Mouse (Mus musculus): Measurements from ENCODE around the gene Hamp.
"Not testable (repeated sequence)": the region's sequence is repeated elsewhere in the genome, so short reads cannot be mapped to it uniquely, and the experiment has no call there.

Hamp gene

DNA sequence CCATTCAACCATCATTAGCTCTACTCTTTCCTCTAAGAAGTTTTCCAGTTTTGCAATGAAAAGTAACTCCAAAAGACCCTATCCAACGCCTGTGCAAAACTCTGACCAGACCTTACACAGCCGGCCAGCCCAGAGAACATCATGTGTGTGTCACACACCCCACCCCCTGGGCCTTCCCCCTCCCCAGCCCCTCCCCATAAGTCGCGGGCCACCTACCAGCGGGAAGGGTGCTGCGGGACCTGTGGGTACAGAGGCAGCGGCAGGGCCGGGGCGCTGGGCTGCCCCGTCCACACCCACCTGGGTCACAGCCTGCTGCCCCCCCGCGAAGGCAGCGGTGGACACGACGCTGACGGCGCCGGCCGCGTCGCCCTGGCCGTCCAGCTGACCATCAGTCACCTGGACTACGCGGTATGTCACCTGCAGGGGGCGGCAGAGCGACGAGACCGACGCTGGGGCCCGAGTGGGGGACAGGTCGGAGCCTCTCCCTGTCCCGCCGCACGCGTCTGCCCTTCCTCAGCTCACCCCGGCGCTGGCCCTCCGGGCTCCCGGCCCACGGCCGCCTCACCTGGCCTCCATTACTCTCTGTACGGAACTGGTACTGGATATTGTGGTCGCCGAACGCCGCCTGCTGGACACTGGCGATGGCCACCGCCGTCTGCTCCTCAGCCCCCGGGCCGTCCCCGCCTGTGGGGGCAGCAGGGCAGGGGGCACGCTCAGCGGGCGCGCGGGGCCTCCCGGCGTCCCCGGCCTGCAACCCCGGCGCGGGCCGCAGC lies 11.9 kb upstream of the Hamp start:
- DNase-seq, result peak; percentile 89 to 92

DNA sequence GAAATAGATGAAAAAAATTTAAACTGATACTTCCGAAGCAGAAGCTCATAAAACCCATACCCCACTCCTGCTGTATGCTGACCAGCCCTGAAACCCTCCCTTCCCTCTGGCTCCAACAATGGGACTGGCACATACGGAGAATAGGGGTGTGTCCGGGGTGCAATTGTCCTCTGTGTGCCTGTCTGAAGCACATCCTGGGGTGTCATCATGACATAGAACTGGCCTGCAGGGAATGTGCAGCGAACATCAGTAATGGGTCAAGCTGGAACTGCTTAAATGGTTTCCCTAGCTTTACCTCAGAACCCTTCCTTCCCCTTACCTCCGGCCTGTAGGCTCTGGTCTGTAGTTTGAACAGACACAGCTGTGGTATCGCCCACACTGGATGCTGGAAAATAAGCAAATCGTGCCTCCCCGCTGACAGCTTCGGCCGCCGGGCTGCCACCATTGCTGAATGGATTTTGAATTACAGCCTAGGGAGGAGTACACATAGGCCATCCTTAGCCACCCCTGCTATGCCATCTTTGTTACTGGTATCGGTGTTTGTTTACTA lies 11.2 kb upstream of the Hamp start:
- no peak for DNase-seq

DNA sequence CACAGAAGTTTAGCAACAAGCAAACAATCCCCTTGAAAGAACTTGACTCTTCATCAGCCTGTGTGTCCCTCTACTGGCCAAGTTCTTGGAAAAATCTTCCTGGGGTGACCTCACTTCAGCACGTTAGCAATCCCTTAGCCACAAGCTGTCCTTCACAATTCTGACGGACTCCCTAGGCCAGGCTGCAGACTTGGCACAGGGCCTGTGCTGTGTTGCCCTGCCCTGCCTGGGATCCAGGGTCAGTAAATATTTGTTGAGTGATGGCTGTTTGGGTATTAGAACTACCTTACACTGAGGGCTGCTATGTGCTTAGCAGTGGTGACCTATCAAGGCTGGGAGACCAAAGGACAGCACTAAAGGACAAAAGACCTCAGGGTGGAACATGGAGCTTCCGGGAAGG lies 10.2 kb upstream of the Hamp start:
- peak in 1 of 2 experiments; percentile 40 for DNase-seq

DNA sequence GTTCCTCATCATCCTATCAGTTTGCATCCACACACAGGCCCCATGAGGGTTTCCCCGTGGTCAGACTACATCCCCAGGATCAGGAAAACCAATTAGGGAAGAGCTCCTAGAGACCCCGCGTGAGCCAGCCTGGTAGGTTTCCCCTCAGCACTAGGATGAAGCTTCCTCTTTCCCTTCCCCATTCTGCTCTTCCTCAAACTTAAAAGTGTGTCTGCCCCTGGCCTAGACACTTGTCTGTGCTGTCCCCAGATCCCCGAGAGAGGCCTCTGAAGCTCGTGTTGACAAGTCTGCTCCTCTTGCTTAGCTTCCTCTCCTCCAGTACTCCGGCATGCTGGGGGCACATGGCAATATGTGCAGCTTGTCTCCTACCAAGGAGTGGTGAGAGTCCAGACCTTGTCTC lies 9.6 kb upstream of the Hamp start:
- peak in 1 of 2 experiments; percentile 40 for DNase-seq

DNA sequence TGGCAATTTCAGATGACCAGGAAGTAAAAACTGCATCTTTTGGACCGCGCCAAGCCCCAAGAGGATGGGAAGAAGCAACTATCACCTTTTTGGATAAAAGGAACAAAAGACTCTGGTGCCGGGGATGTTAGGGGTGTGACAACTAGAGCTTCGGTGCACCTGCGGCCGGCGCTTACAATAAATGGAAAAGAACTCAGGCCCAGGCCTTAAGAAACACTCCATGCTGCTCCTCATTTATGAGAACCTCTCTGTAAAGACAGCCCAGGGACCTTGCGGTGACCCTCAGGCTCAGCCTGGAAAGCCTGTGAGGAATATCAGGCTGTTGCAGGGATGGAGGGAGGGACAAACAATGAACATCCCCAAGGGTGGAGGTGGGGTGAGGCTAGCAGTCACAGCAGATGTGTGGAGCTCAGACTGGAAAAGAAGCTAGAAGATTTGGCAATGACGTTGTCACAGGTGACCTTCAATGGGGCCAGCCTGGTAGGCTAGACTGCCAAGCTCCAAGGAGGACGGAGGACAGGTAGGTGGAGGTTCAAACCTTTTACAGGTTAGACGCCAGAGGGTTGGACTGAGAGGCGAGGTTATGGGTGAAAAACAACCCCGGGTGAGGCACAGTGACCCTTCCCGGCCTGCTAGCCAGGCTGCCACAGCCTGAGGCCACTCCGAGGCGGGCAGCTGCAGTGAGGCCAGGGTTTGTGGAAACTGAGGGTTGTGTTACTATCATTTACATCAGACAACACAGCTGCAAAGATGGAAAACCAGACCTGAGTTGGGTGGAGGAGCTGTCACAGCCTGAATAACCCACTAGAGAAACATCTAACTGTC lies 8.8 kb upstream of the Hamp start:
- DNase-seq, result no peak

DNA sequence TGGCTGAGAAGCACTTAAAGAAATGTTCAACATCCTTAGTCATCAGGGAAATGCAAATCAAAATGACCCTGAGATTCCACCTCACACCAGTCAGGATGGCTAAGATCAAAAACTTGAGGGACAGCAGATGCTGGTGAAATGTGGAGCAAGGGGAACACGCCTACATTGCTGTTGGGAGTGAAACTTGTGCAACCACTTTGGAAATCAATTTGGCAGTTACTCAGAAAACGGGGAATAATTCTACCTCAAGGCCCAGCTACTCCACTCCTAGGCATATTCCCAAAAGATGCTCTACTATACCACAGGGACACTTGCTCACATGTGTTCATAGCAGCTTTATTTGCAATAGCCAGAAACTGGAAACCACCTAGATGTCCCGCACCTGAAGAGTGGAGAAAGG lies 6.1 kb upstream of the Hamp start:
- DNase-seq, result not testable (repeated sequence)

DNA sequence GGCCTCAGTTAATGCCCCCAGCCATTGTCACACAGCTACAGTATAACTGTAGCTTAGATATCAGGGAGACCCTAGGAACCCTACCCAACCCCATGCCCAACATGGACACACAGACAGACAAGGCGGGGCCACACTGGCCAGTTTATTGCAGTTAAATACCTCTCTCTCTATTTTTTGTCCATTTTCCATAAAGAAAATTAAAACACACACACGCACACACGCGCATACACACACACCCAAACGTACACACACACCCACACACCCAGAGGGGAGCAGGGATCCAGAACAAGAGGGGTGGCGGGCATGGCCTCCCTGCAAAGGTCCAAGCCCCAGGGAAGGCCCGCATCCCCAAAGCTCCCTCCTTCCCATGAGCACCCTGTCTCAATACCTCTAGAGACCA lies 2.0 kb upstream of the Hamp start:
- peak in 1 of 2 experiments; percentile 11 for DNase-seq

DNA sequence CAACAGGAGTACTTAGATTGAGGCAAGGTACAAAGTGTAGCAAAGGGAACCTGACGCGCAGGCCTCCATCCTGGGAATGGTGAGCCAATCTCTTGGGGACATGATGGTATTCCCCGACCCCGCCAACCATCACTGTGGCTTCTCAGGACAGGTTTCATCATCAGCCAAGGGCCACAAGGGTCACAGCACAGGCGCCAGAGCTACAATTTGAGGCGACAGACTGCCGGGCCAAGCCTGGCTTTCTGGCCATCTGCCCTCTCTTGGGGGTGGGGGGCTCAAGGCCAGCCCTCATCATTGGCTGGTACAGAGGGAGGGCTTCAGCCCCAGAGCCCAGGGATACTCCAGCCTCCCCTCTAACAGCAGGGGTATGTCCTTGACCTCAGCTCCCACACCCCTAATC lies 1.6 kb upstream of the Hamp start:
- DNase-seq, result peak in 1 of 2 experiments; percentile 45

DNA sequence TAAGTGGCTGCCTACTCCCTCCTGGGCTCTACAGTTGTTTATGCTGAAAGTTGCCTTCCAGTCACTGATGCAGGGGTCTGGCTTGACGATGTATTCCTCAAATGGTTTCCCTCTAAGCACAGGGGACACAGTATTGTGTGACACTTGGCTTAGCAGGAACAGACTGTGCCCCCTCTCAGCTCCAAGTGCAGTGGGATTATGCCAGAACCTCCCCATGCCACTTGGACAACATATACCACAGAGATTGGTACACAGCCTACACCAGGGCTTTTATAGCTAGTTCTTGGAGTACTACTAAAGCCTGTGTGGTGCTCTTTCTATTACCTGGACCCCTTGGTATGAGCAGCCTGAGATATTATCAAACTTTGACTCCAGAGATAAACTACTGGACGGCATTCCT lies 874 bp upstream of the Hamp start:
- DNase-seq, result peak in 1 of 2 experiments; percentile 13

DNA sequence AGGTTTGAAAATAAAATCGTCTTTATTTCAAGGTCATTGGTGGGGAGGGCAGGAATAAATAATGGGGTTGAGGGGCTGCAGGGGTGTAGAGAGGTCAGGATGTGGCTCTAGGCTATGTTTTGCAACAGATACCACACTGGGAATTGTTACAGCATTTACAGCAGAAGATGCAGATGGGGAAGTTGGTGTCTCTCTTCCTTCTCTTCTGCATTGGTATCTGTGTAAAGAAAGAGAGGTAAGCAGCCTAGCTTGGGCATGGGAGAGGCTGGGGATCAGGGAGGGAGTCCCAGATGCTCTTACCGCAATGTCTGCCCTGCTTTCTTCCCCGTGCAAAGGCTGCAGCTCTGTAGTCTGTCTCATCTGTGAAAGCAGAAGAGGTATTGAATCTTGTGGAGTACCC lies 1.5 kb downstream of the Hamp start:
- DNase-seq, result not testable (repeated sequence)

DNA sequence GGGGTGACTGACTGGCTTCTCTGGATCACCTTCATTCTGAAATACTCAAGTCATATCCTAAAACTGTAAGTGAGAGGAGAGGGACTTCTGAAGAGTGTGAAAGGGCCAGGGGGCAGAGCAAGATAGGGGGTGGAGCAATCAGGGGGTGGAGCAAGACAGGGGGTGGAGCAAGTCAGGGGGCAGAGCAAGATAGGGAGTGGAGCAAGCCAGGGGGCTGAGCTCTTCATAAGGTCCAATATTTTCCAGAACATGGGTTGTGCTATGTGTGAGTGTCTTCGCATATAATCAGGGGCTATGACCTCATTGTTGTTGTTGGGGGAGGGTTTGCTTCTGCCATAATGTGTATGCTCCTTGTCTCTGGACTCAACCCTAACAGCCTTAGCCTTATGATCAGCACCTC lies 3.8 kb downstream of the Hamp start:
- DNase-seq, result not testable (repeated sequence)

DNA sequence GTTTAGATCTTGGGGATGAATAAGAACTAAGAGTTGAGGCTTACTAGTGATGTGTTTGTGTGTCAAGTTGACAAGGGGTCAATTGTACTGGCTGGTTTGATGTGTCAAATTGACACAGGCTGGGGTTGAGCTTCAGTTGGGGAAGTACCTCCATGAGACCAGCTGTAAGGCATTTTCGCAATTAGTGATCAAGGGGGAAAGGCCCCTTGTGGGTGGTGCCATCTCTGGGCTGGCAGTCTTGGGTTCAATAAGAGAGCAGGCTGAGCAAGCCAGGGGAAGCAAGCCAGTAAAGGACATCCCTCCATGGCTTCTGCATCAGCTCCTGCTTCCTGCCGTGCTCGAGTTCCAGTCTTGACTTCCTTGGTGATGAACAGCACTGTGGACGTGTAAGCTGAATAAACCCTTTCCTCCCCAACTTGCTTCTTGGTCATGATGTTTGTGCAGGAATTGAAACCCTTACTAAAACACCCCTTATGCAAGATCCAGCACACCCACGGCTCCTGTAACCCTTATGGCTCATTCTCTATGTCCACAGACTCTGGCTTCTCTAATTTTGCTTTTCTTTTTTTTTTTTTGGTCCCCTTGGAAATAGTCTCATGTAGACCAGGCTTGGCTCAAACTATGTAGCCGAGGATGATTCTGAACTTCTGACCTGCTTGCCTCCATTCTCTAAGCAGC lies 8.3 kb downstream of the Hamp start:
- DNase-seq, result peak; percentile 23 to 26

DNA sequence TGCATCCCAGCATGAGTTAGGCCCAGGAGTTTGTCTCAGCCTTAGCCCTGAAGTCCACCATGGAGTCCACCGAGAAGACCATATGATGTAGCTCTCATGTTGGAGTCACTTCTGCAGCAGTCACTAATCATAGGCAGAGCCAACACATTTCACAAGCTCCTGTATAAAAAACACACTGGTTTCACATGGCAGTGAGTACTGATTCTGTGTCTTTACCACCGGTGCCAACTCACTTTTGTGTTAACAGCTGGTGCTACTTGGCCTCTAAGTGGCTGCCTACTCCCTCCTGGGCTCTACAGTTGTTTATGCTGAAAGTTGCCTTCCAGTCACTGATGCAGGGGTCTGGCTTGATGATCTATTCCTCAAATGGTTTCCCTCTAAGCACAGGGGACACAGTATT lies 19.3 kb downstream of the Hamp start, which contains the start of gene Hamp2:
Gene Hamp2 (minus strand): TSS at position 101 of the 400 bp plus-strand sequence.
- not testable (repeated sequence) for DNase-seq

DNA sequence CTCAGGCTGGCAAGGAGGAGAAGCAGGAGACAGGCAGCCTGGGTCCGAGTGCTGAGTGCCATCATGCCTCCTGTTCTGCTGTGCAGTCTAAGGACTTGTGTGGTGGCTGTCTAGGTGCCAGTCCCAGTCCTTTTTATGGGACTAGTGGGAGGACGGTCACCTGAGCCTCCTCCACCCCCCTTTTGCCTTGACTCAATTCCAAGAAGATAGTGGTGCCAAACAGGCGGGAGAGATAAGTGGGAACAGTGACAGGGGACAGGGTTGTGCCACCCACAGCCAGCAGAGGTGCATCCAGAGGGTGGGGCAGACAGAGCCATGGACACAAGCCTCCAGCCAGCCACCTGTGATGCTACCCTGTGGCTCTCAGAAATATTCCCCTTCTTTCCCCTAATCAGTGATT lies 19.8 kb downstream of the Hamp start:
- DNase-seq, result no peak

DNA sequence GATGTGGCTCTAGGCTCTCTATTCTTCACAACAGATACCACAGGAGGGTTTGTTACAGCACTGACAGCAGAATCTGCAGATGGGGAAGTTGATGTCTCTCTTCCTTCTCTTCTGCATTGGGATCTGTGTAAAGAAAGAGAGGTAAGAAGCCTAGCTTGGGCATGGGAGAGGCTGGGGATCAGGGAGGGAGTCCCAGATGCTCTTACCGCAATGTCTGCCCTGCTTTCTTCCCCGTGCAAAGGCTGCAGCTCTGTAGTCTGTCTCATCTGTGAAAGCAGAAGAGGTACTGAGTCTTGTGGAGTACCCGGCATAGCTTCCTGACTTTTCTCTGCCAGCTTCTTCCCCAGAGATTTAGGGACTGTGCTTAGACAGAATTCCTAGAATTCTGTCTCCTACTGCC lies 21.3 kb downstream of the Hamp start:
- not testable (repeated sequence) for DNase-seq

DNA sequence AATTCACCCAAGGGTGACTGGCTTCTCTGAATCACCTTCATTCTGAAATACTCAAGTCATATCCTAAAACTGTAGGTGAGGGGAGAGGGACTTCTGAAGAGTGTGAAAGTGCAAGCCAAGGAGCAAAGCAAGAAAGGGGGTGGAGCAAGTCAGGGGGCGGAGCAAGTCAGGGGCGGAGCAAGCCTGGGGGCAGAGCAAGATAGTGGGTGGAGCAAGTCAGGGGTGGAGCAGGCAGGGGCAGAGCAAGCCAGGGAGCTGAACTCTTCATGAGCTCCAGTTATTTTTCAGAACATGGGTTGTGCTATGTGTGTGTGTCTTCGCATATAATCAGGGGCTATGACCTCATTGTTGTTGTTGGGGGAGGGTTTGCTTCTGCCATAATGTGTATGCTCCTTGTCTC lies 23.6 kb downstream of the Hamp start:
- peak in 1 of 2 experiments; percentile 20 for DNase-seq

DNA sequence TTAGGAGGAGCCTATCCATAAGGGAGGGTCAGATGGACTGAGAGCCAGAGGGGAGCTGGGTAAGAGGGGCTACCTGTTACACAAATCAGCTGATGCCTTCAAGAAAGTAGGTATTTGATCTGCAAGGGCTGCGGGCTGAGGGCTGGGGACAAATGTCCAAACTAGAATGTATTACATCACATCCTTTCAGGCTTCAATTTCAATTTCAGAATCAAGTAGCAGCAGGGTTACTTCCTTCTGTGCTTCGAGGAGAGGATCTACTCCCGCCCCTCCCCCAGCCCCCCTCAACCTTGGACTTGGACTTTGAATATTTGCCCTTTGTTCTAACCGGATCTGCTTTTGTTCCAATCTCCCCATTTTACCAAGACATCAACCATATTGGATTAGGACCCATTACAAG lies 26.6 kb downstream of the Hamp start:
- no peak for DNase-seq

DNA sequence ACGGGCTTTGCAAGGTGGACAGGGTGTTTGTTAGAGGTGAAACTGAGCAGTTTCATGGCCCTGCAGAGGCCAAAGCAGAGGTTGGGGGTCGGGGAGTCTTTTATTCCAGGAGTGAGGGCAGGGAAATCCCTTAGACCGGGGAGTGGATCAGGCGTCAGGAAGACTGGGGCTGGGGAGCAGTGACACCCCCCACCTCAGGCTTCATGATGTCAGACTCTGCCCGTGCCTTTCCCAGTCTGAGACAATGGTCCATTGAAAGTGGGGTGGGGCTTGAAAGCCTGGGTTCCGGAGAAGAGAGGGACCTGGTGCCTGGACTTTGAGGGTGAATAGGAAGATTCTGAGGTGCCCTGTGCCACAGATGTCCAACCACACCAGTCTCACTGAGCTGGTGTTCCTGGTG lies 27.1 kb downstream of the Hamp start:
- DNase-seq, result no peak

DNA sequence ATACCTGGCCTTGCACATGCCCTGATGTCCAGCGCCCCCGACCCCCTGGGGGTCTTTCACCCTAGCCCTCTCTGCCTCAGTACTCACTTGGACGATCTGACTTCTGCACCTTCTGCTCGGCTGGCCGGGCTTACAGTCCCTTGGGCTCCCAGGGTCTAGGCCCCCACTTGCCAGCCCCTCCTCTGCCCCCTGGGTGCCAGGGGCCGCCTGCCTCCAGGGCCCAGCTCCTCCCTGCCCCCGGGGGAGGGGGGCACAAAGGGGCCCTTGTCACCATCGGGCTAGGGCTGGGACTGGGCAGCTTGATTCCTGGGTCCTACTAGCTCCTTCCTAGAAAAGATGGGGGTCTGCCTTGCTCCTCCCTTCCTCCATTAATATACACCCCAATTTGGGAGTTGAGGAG lies 29.1 kb downstream of the Hamp start, which contains the start of gene Mag:
Gene Mag (minus strand): TSS at position 142 of the 400 bp plus-strand sequence.
- no peak for DNase-seq

DNA sequence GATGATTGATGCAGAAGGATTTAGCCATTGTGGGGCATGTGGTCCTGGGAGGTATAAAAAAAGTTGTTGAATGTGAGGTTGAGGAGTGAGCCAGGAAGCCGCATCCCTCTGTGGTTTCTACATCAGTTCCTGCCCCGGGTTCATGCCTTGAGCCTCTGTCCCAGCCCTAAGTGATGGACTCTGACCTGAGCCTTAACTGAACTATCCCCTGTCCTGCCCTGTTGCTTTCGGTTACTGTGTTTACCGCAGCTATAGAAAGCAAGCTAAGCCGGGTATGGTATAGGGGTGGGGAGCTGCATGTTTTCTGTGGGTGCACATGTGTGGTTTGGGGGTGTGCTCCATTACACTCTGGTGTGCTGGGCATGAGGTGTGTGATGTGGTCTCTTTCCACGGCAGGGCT lies 34.1 kb downstream of the Hamp start:
- no peak for DNase-seq

DNA sequence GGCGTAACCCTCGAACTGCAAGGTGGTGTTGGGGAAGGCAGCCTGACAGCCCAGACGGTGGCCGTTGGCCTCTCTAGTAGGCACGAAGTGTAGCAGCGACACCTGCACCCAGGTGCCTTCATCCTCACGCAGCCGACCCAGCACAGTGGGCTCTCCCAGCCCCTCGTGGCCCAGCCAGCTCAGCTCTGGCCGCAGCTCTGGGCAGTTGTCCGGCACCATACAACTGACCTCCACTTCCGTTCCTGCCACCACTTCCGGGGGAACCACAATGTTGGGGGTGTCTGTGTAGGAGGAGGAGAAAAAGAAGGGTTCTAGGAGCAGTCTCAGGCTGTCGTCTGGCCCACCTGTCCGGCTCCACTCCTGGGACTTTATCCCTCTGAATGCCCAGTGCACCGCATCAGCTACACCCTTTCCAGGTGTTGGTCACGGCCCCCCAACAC lies 34.8 kb downstream of the Hamp start:
- DNase-seq, result peak in 1 of 2 experiments; percentile 13

DNA sequence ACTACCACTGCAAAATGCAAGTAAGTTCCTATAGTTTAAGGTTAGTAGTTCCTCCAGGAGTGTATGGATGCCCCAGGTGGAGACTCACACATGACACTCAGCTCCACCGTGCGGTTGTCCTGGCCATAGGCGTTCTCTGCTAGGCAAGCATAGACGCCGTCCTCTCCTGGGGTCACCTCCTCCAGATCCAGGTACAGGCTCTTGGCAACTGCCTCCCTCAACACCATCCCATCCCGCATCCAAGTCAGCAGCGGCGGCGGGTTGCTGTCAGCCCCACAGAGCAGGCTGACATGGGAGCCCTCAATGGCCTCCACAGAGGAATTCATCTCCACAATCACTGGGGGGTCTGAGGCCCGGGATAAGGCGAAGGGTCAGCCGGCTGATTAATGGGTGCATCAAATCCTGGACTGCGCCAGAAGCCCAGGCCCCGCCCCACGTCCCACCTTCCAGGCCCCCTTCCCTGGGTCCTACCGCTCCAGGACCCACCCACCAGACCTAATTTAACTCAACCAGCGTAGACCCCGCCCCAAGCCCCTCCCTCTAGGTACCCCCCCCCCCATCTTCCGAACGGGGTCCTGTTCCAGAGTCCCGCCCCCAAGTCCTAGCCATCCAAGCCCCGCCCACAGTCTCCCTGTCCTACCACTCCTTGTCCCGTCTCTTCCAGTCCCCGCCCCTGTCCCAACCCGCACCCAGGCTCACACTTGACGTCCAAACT lies 35.4 kb downstream of the Hamp start:
- DNase-seq, result peak; percentile 43 to 59

Data from lung, postnatal 4 days (tissue).